Mouse (Mus musculus): ENCODE results near the gene Pbp2. TPM values are rescaled to one million over a fixed set of nuclear protein-coding genes. Genes with fewer than 3 reads are reported as not detected.

Pbp2 gene
- total RNA-seq, 2 experiments from 2014 or later, result 1.7 TPM; not detected in 1

DNA sequence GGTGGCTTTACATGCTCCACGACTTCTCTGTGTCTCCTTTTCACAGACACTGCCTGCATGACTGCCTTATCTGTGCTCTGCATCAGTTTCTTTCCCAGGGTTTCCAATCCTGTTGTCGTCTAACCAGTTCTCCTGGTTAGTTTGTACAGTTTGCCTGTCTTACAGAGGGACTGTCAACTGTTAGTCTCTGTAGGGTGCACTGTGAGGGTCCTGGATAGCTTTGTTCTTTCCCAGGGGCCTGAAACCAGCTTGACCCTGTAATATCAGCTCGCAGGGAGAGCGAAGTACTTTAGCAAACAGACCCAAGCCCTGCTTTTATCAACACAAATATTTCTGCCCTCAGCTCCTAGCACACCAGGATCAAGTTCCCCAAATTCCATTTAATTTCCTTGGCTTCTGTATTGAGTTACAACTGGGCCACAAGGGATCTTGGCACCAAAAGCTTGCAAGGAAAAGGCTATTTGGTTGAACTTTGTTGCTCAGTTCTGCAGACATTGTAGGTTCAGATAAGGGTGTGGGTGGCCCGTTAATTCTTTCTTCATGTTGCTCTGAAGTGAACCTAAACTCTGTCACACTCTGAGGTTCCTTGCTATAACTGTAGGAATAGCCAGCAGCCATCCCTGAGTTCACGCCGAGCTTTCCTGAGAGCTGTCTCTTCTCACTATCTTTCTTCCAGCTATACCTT, 5.5 kb downstream of the Pbp2 start:
- no peak for ATAC-seq (replicated peaks; ENCODE audit: low FRiP score, poor library complexity, severe bottlenecking)

DNA sequence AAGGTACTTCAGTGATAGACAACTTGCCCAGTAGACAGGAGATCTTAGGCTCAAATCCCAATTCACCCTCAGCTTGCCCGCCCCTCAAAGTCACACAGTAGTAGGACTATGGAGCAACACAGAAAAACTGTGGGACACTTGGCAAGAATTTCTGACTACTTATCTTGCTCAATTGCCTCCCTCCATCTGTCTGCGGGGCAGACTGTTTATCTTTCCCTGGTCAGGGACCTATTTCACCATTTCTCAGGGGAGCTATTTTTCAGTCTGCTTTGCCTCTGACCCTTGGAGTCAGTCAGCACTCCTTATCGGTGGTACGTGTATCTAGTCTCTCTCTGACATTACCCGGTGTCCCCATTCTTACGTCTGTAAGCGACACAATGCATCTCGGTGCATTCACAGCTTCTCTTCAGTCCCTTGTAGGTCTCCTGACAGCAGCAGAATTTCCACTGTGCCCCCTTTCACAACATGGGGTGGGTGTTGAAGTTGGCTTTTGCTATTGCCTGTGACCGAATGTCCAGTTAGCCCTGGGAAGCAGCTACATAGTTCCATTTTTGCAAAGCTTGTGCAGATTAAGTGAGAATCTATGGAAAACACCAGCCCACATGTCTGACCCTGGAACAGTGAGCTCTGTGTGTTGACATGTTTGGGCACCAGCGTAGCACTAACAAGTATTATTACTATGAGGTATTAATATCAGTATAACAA, 7.6 kb downstream of the Pbp2 start:
- ATAC-seq (replicated peaks; ENCODE audit: low FRiP score, poor library complexity, severe bottlenecking), result no peak

DNA sequence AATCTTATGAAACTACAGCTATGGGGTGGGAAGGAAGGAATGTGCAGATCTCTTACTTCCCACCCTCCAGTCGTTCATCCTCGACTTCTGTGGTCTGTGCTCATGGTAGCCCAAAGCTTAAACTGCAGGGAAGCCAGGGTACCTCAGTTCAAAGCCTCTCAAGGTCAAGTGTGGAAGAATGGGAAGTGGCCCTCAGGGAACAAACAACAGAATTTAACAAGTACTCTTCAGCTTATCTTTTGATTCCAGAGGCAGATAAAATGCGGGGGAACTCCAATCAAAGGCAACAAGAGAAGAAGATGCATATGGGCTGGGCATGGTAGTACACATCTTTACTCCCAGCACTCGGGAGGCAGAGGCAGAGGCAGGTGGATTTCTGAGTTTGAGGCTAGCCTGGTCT, 9.7 kb downstream of the Pbp2 start:
- no peak for ATAC-seq (replicated peaks; ENCODE audit: low FRiP score, poor library complexity, severe bottlenecking)

DNA sequence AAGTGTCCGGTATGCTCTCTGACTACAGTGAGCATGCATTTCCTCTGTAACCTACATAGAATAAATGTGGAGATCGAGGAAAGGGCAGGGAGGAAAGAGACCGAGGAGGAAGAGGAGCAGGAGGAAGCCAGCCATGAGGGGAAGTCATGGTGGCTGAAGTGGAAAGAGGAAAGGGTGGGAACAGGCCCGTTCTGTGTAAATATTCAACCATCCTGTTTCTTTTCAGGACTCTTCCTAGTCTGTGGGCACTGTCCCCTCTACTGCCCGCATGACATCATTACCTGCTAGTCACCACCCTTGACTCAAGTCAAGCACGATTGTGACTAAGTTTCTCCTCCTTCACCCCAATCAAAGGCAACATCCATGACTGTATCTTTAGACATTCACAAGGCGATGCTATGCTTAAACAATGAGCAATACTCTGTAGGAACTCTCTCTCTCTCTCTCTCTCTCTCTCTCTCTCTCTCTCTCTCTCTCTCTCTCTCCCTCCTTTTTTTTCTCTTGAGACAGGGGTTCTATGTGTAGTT, 11.1 kb downstream of the Pbp2 start:
- ATAC-seq (replicated peaks; ENCODE audit: low FRiP score, poor library complexity, severe bottlenecking), result no peak

DNA sequence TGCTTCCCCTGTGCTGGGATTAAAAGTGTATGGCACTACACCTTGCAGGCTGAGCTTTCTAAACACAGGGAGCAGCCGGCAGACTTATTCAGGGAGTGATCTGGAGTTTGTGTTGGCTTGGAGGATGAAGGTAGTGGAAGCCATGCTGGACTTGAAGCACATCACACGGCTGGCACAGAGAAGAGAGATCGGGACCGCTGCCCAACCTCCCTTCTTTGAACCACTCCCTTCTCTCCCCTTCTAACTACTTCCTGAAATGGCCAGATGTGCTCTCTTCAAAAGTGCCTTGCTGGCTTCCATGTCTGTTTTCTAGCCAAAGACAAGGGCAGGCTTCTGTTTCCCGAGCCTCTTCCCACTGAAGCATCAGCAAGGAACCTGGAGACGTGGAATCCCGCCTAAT, 12.6 kb downstream of the Pbp2 start:
- ATAC-seq (replicated peaks; ENCODE audit: low FRiP score, poor library complexity, severe bottlenecking), result no peak

DNA sequence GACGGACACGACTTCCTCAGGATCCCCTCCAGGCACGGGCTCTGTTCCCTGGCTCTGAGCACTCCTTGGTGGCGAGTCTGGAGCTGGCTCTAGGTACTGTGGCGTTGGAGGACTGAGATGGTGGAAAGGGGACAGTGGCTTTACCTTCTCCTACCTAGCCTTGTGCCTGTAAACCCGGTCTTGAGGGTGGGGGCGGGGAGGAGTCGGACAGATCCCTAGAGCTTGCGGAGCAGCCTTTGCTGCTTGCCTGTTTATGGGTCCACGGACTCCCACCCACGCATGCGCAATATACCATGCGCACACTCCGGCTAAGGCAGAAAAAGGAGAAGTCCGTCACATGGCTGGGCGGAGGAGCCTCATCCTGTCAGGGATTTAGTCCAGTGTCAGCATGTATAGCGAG, 13.9 kb downstream of the Pbp2 start:
- no peak for ATAC-seq (replicated peaks; ENCODE audit: low FRiP score, poor library complexity, severe bottlenecking)

DNA sequence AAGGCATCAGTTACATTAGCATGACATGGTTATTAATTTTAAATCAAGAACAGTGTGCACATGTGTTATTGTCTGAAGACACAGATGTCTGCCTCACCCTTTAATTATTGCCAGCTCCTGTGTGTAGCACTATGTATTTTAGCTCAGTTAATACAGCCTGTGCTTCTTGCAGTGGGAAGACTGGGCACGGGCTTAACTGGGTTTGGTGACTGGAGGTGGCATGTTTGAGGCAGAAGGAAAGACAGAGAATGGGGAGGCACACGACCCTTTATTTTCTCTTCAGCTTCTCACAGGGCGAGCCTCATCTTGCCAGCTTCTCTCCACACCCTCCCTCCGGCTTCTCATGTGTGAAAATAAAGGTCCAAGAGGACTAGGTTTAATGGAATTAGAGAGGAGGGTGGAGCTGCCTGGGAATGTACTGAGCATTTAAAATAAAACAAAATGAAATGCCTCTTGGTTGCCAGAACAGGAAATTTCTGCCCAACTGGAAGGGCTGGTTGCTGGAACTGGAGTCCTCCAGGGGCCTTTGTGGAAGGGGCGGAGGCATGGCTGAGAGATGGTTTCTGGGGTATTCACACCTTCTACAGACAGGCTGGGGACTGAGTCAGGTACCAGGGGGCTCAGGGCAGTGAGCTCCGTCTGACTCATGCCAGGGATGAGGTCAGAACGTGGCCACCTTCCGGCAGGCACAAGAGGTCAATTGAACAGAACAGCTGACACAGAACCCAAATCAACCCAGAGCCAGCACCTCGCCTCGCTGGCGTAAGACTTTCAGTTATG, 14.9 kb downstream of the Pbp2 start:
- ATAC-seq (replicated peaks; ENCODE audit: low FRiP score, poor library complexity, severe bottlenecking), result no peak

DNA sequence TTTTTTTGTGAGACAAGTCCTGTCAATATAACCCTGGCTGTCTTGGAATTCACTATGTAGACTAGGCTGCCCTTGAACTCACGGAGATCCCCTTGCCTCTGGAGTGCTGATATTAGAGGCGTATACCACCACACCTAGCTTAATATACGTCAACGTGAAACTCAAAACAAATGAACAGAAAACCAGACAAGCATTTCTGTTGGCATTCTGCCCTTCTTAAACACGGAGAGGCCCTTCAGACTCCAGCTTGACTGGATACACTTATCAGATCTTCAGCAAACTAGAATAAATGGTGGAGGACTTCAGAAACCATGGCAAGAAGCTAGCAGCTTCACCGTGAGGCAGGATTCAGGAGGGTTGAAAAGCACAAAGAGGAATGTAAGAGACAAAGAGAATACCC, 16.1 kb downstream of the Pbp2 start:
- no peak for ATAC-seq (replicated peaks; ENCODE audit: low FRiP score, poor library complexity, severe bottlenecking)

DNA sequence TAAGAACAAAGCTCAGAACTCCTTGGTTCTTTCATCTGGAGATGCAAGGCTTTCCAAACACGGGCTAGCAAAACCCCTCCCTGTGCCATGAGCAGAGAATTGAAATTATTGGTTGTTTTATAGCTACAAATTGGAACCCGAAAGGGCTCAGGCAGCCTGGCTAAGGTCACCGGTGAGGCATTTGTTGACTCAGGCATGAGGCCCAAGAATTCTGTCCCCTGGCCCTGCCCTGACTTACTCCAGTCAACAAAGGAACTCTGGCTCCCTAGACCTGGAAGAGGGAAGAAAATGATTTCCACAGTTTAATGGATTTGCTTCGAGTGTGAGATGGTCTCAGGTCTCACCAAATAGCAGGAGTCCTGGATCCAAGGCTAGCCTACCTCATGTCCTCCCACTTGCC, 17.8 kb downstream of the Pbp2 start:
- ATAC-seq (replicated peaks; ENCODE audit: low FRiP score, poor library complexity, severe bottlenecking), result no peak

DNA sequence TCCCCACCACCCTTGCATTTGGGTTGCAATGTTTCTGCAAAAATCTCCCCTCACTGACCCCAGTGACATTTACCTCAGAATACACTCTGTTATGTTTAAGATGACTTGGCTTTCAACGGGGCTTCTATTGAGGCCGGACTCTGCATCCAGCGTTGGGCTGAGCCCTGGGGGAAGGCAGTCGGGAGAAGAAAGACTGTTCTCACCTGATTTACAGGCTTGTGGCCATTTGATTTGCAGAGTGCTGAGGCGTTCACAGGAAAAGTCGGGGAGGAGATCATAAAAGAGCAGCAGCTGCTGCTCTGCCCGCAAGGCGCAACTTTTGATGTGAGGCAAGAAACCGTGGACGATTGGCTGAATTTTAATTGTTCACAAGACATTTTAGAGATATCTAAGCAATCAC, 30.3 kb downstream of the Pbp2 start:
- no peak for ATAC-seq (replicated peaks; ENCODE audit: low FRiP score, poor library complexity, severe bottlenecking)

DNA sequence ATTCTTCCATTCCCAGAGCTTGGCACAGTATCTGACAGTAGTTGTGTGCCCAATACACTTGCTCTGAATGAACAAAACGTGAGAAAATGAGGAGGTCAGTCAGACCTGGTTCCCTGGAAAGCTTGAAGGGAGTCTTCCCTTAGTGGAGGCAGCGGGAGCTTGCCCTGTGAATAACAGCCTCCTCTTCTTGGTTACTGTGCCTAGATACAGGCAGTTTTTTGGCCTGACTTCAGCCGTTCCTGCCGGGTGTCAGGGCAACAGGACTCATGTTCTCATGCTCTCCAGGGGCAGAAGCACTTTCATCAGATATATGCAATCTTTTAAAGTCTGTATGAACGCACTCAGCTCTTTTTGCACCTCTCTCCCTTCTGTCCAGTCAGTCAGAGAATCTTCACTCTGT, 30.9 kb downstream of the Pbp2 start:
- ATAC-seq (replicated peaks; ENCODE audit: low FRiP score, poor library complexity, severe bottlenecking), result no peak

DNA sequence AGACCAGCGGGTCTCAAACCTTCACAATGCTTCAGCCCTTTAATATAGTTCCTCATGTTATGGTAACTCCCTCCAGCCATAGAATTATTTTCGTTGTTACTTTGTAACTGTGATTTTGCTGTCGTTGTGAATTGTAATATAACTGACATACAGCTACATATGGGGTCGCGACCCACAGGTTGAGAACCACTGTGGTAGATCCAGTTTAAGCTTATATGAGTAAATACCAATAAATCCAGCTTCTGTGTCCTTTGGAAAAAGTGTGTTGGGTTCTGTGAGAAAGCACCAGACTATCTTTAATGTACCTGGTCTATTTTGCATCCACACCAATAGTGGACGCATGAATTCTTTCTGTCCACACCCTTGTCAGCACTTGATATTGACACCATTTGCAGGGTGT, 31.9 kb downstream of the Pbp2 start:
- ATAC-seq (replicated peaks; ENCODE audit: low FRiP score, poor library complexity, severe bottlenecking), result no peak

DNA sequence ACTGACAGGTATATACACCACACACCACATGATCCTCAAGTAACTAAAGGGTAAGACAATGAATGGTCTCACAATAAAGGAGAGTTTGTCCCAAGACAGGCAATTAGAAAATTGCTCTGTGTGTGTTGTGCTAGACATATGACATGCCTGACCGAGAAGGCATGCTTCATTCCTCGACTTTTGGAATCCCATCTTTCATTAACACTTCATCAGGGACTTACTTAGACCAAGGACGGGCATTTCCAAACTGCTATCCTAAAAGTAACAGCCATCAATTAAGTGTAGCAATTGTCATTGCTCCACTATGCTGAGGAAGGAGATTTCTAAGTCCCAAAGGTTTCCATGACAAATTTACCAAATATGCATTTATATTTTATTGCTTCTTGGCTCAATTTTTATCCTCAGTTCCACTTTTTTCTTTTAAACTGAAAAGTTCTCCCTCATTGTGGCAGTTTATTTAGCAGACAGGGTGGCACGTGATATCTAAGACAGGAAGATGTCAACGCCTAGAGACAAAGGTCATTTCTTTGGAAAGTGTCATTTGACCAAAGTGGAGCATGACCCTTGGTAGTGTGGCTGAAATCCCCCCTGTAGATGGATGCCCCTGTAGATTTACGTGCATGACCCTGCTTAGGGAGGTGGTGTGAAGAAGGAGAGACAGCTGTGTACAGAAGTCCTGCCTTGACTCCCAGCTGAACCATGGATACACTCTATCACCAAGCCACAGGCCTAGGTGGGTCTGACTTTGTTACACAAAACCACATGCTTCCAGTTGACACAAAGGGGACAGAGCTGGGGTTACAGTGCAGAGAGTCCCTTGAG, 33.5 kb downstream of the Pbp2 start:
- no peak for ATAC-seq (replicated peaks; ENCODE audit: low FRiP score, poor library complexity, severe bottlenecking)

DNA sequence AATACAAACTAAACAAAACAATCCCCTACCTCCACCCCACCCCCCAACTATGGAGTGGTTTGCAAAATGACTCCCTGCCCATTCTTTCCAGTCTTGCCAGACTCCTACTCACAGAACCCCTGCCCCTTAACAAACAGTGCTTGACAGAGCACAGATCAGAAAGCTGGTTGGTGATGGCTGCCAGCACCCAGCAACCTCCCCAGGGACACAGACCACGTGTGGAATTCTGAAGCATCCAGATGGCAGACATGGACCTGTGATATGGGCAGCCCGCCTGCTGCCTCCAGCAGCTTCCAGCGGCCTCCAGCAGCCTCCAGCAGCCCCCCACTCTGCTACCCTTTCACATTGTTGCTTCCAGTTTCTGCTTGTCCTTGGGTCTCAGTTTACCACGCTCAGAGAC, 35.0 kb downstream of the Pbp2 start:
- no peak for ATAC-seq (replicated peaks; ENCODE audit: low FRiP score, poor library complexity, severe bottlenecking)

DNA sequence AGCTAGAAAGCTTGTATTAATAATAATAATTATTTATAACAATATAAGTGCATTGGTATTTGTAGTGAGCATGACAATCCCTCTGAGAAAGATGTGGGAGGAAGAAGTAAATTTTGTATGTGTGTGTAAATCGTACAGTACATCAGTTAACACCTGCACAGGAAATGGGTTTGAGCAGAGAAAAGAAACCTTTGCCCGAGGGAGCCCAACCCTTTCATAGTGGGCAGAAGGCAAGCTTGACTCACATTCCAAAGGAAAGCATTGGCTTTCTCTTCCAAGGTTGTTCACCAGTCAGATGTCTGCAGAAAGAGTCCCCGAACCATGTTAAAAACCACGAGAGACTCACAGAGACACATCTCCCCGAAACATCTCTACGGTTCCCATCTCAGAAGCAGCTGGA, 37.1 kb downstream of the Pbp2 start:
- no peak for ATAC-seq (replicated peaks; ENCODE audit: low FRiP score, poor library complexity, severe bottlenecking)

DNA sequence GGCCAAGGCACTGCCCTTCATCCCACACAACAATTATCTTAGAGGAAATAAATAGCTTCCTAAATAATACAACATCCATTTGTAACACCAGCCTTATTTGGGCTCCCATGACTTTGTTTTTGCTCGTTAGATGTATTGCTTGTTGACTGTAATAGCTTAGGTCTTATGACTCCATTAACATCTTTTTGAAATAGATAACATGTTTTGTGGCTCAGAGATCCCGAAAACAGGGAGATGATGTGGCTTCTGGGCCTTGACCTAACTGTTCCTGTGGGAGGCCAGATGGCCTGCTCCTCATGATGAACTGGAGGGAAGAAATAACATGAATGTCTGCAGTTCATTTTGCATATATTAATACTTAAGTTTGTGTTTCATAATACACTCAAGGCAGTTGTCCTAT, 38.4 kb downstream of the Pbp2 start:
- no peak for ATAC-seq (replicated peaks; ENCODE audit: low FRiP score, poor library complexity, severe bottlenecking)

DNA sequence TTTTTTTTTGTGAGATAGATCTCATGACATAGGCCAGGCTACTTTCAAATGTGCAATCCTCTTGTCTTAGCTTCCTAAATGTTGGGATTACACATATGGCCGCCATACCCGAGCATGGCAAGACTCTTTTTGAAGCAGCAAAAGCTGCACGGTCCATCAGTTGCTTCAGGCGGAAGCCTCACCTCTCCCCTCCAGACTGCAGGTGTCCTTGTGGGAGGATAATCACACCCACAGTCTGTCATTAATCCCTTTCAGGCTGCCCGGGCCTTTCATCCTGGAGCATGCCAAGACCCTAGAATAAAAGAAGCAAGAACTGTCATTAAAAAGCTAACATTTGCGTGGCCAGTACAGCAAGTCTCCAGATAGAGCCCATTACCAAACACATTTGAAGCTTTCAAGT, 40.6 kb downstream of the Pbp2 start:
- no peak for ATAC-seq (replicated peaks; ENCODE audit: low FRiP score, poor library complexity, severe bottlenecking)

DNA sequence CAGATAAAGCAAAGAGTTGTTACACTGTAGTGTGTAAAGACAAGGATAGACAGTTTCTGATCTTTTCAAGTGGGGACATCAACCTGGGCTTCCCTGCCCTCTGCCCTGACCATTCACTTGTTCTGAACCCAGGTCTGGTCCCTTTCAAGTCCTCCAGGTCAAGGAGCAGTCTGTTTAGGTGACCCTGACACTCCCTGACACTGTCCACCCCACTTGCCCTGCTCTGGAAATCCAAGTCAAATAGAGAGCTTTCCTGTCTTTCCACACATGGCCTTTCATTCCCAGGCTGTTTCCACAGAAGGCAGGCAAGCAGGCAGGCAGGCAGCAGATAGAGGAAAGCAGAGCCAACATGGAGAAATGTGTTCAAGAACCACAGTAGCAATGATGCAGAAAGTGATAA, 41.8 kb downstream of the Pbp2 start:
- ATAC-seq (replicated peaks; ENCODE audit: low FRiP score, poor library complexity, severe bottlenecking), result no peak

DNA sequence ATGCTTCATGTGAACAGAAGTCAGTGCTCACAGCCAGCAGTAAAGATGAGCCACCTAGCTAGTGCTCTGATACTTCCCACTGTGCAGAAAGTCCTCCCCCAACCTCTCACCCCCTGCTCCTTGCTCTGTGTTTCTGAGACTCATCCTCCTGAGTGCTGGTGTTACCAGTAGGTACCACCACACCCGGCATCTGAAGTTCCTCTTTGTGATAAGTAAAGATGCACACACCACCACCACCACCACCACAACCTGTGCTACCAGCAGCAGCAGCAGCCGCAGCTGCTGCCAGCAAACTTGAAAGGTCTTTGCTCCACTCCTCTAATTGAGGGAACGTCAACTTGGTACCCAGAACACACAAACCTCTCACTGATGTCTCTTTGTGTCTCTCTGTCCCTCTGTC, 43.0 kb downstream of the Pbp2 start:
- ATAC-seq (replicated peaks; ENCODE audit: low FRiP score, poor library complexity, severe bottlenecking), result no peak

DNA sequence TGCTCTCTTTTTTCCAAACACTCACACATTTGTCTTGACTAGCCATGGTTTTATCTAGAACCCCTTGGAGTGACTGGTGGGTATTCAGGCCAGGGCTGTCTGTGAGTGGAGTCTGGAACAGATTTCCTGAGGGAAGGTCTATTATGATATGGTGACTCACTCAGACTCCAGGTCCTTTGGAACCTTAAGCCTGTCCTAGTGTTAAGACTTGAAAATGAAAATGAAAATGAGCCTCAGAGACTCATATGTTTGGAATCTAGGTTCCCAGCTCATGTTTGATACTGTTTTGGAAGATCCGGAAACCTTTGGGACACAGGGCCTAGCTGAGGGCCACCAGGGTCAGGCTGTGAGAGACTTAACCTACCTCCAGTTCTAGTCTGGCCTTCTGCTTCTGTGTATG, 44.1 kb downstream of the Pbp2 start:
- ATAC-seq (replicated peaks; ENCODE audit: low FRiP score, poor library complexity, severe bottlenecking), result no peak

Data from erythroid progenitor cell, adult 5-6 weeks (primary cell).